Mouse (Mus musculus): ENCODE results near the gene Card11.

Gene Card11

GRCm38 (mm10) chr5:140918519-140918918, 81.9 kb downstream of the Card11 start:
- DNase-seq (ENCODE audit: low spot score), result no peak

DNA sequence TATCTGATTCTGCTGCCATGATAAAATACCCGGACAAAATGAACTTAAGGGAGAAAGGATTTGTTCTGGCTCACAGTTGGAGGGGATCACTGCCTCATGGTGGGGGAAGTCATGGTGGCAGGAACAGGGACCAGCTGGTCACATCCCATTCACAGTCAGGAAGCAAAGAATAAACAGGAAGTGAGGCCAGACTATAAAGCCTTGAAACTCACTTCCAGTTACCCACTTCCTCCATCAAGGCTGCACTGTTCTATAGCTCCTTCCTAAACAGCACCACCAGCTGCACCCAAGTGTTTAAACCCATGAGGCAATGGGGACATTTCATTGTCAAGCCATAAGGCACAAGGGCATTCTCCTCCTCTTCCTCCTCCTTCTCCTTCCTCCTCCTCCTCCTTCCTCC, 82.6 kb downstream of the Card11 start:
- DNase-seq (ENCODE audit: low spot score), result no peak

DNA sequence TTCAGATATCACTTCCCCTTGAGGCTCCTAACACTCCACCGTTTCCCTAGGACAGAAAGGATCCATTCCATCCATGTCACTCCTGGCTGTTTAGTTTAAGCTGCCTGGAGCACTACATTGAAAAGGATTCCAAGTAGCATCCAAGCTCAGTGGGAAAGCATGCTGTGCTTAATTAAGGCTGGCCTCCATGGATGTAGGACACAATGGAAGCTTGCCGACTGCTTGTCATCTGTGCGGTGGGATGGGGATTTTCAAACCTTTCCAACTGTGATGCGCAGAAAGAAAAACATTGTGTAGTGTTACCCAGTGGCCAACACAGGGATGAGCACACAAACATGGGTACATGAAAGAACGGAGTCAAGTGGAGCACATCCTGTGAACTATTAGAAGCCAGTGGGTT, 89.5 kb downstream of the Card11 start:
- DNase-seq (ENCODE audit: low spot score), result no peak

GRCm38 (mm10) chr5:140900866-140901265, 99.5 kb downstream of the Card11 start:
- no peak for DNase-seq (ENCODE audit: low spot score)

DNA sequence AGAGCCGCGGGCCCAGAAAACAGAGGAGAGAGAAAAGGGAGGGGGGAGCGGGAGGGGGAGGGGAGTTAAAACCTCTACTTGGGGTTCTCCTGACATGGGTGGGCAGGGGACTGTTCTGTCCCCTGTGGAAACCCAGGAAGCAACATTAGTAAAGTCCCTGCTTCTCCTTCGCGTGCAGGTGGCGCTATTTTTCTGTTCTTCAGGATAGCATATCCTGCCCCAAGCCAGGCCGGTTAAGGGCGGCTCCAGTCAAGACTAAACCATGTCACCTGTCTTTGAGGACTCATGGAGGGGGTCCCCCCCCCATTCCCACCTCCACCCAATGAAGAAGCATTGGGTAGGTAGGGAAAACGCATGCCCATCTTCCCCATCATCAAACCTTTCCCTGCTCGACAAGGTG, 109.3 kb downstream of the Card11 start:
- DNase-seq (ENCODE audit: low spot score), result no peak

DNA sequence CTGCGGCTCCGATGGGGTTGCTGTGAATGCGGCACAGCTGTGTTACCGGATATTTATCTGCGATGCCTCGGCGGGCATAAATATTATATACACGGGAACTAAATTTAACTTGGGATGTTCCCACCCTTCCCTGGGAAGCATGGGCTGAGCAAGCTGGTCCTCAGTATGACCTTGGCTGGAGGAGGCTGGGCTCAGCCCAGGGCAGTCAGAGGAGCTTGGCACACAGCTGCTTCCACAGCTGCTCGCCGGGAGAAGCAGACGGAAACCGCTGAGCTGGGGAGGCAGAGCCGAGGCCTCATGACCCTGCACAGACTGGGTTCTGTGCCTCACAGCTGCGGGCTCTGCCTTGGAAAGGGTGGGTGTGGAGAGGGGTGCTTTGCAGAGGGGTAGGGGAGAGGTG, 110.3 kb downstream of the Card11 start:
- no peak for DNase-seq (ENCODE audit: low spot score)

DNA sequence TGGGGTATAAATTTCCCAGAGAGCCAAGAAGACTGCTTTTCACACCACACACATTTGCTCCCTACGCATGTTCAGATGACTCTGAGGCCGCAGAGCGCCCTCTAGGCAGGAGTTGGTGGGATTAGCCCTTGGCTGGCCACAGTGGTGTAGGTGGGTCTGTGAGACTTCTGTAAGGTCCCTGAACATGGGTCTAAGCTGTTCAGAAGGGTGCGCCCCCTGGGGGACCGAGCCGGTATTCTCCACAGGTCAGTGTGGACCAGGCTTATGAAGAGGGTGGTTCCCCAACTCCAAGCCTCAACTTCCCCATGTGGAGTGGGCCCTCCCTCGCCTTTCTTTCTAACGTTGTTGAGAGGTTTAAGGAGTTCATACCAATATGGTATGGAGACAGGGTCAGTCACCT, 110.8 kb downstream of the Card11 start:
- DNase-seq (ENCODE audit: low spot score), result peak; percentile 38

GRCm38 (mm10) chr5:140887871-140888270, 112.5 kb downstream of the Card11 start:
- DNase-seq (ENCODE audit: low spot score), result no peak

- no peak for DNase-seq (ENCODE audit: low spot score)
Measured at GRCm38 (mm10) chr5:140884966-140885365, 115.4 kb downstream of the Card11 start.

- no peak for DNase-seq (ENCODE audit: low spot score)
Measured at GRCm38 (mm10) chr5:140882391-140882790, 118.0 kb downstream of the Card11 start.

DNA sequence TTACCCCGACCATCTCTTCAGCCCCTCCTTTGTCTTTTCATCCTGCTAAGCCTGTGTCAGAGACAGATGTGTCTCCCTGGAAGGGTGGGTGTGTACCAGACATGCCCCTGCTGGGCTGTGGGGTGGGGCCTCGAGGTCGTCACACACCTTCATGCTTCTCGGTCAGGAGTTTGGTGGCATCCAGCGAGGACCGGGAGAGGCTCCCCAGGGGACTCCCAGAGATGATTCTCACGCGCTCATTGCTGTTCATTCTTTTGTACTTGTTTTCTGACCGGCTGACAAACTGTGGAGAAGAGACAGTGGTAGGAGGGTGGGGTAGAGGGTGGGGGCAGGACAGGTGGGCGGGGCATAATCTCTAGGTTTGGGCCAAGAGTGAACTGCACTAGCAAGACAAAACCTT, 120.2 kb downstream of the Card11 start:
- DNase-seq (ENCODE audit: low spot score), result no peak

DNA sequence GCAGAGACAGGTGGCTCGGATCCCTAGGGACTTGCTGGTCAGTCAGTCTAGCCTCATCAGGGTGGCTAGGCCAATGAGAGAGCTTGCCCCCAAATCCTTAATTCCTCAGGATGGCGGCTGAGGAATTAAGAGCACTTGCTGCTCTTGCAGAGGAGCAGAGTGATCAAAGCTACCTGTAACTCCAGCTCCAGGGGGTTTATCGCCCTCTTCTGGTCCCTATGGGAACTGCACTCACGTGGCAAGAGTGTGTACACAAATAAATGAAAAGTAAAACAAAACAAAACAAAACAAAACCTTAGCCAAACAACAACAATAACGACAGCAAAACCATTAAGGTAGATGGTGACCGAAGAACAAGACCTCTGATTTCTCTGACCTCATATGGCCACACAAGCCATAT, 121.7 kb downstream of the Card11 start:
- DNase-seq (ENCODE audit: low spot score), result no peak

- DNase-seq (ENCODE audit: low spot score), result no peak
Measured at GRCm38 (mm10) chr5:140873736-140874307, 126.6 kb downstream of the Card11 start.

DNA sequence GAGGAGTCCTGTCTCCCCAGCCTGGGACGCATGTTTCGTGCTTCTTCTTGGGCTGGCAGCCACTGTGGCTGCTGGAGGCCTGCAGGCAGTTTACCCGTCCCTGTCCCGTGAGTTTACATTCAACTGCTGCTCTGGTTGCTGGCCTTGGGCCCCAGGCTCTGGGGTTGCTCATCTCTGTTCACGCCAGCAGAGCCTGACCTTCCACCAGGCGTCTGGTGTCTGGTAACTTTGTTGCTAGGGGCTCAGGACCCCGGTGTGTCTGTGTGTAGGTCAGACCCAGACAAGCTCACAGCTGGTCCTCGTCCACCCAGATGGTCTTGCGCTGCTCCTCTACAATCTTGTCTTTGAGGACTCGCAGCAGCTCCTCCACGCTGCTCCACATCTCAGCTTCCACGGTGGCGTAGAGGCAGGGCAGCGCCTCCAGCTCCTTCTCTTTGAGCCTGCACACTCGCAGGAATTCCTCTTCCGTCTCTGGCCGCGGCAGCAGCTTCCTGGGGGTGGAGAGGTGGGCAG, 127.3 kb downstream of the Card11 start:
- DNase-seq (ENCODE audit: low spot score), result no peak

DNA sequence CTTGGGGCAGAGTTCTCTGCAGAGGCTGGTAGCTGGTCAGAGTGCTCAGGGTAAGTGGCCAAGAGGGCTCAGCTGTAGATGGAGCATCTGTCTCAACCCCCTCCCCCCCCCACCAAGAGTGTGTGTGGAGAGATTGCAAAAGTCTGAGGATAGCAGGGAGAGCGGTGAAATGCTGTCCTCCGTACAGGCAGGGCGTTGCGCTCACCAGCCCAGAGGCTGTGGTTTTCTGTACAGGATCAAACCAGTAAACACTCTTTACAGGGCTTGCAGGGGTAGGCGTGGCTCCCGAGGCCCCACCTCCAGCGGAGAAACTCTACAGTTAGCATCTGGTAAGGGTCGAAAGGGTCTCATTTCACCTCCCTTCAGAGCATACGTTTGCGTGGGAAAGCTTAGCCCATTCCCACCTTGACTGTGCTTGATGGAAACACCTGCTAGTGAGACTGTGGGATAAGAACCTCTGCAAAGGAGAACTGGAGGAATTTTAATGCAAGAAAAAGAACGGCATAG, 127.8 kb downstream of the Card11 start:
- DNase-seq (ENCODE audit: low spot score), result no peak

DNA sequence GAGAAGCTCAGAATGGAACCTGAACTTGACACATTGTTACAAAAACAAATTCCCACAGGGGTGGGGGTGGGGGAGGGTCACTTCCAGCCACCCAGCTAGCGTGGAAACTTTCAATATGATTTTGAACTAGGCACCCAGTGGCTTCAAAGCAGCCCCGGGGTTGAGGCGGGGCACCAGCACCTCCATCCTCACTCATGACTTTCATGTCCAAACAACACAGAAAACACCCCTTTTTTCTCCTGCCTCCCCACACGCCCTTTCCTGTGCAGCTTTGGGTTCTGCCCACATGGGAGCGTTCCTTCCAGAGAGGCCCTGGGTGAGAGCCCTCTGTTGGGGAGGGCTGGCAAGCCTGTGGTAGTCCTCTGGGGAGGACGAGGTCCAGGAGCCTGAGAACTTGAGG, 129.1 kb downstream of the Card11 start:
- no peak for DNase-seq (ENCODE audit: low spot score)

DNA sequence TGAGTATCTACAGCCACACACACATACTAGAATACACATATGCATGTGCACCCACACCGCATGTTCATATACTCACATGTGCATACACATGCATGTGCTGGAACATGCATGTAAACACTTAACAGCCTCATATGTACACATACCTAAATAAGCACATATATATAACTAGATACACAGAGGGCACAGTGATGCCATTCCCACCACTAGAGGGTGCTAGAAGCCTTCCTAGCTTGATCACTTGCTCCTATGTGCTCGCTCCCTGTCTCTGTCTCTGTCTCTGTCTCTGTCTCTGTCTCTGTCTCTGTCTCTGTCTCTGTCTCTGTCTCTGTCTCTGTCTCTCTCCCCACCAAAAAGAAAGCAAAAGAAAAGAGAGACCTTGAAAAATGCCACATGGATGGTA, 131.3 kb downstream of the Card11 start:
- DNase-seq (ENCODE audit: low spot score), result peak; percentile 44

DNA sequence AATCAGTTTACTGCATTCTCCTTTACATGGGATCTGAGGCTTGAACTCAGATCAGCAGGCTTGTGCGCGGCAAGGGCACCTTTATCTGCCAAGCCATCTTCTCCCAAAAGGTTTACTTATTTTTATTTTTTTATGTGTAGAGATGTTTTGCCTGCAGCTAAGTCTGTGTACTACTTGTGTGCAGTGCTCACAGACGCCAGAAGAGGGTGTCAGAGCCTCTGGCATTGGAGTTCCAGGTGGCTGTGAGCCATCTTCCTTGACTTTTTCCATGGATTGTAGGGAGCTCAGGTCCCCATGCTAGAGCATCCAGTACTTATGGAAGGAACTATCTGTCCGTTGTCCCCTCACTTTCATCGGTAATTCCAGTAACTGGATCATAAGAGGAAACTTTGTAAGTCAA, 140.7 kb downstream of the Card11 start:
- DNase-seq (ENCODE audit: low spot score), result no peak

DNA sequence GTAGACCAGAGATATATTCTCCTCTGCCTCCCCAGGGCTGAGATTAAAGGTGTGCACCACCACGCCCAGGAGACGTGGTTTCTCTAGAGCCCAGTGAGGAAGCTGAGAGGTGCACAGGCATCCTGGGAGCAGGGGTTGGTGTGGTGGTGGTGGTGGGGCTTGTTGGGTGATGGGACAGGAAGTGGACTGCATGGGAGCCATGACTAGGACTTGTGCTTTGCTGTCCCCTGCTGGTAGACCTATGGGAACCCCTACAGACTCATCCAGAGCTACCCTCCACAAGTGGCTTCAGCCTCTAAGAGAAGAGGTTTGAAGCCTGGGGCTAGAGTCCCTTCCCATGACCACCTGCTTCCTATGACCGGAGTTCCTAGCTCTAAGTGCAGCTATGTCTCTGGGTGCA, 142.0 kb downstream of the Card11 start:
- no peak for DNase-seq (ENCODE audit: low spot score)

- no peak for DNase-seq (ENCODE audit: low spot score)
Measured at GRCm38 (mm10) chr5:140857432-140858154, 142.8 kb downstream of the Card11 start.

- DNase-seq (ENCODE audit: low spot score), result no peak
Measured at GRCm38 (mm10) chr5:140855909-140856530, 144.4 kb downstream of the Card11 start.

DNA sequence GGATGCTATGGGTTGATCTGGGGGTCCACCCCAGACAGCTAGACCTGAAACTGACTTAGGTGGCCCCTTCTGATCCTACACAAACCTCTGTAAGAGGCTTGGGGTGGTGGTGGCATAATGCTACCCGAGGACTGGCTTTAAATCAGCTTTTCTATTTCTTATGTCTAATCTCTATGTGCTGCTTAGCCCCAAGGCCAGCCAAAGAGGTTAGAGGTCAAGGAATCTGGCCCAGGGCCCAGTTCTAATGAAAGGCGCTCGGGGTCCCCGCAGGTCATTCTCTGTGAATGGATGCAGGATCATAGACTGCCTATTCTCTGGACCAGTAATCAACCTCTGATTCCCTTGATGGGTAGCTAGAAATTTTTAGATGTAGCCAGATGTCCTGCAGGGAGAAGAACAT, 145.7 kb downstream of the Card11 start:
- DNase-seq (ENCODE audit: low spot score), result no peak

GRCm38 (mm10) chr5:140853723-140854122, 146.7 kb downstream of the Card11 start:
- DNase-seq (ENCODE audit: low spot score), result no peak
